14 mouse cellular contexts compared by ENCODE assay signal in genomic region chr14:25181406-25181805, GRCm38 (mm10).
DNase-seq lines count a peak whose midpoint lies in the region; ATAC-seq lines count a peak whose summit lies in the region.
"Had no signal": no experiment of that assay in that cellular context is flagged by ENCODE, and none has a peak within 500 bp of the region (broad histone marks: within the 10 kb centered on the region; RNA-seq: fewer than 3 reads in every experiment).

No protein-coding gene starts in this region.

- WGBS in liver, embryonic 13.5 days (ENCODE audit: insufficient replicate concordance) = 14% methylated on average over 2 of the region's 2 CpGs

- H3K4me2 ChIP-seq in liver, embryonic 13.5 days = no peak overlapping the region
- H3K4me2 ChIP-seq: midbrain, embryonic 11.5 days had no signal

- H3K9me3 ChIP-seq in liver, embryonic 13.5 days (replicated peaks) = no peaks in the 10 kb centered on the region
- H3K9me3 ChIP-seq: embryonic facial prominence, embryonic 10.5 days had no signal

- DNase-seq in adrenal gland, postnatal 14 days = peak; percentile 33
- DNase-seq in adrenal gland, postnatal 4 days (ENCODE audit: low spot score in 2 of 2) = no peak
- DNase-seq in 3T3-L1 (ENCODE audit: low read depth, low spot score) = peak; percentile 44
- peak; percentile 79 to 88 for DNase-seq in kidney, adult 8-10 months
- DNase-seq in liver, embryonic 13.5 days = no peak
- DNase-seq in right cerebral cortex, postnatal 36 days (ENCODE audit: low spot score in 2 of 2) = no peak
- DNase-seq in frontal cortex, adult 2 months (ENCODE audit: extremely low spot score in 1 of 2, low spot score in 1 of 2) = no peak
- DNase-seq in spleen, postnatal 36 days (ENCODE audit: low spot score in 2 of 2) = no peak
- DNase-seq: adrenal gland, adult 8-10 months; cerebellum, adult 18-20 months; heart, postnatal 36 days; thymus, postnatal 14 days had no signal

- H3K9ac ChIP-seq in liver, embryonic 13.5 days = no peak overlapping the region

- 0 out of 2 replicates have a peak, but pooled peaks cover 6% of the 10 kb centered on the region for H3K4me1 ChIP-seq in liver, embryonic 13.5 days (replicated peaks)

- H3K27ac ChIP-seq in liver, embryonic 13.5 days = no peak overlapping the region
- H3K27ac ChIP-seq: embryonic facial prominence, embryonic 10.5 days had no signal

- H3K4me3 ChIP-seq in liver, embryonic 13.5 days (replicated peaks) = no peak overlapping the region
- H3K4me3 ChIP-seq: embryonic facial prominence, embryonic 10.5 days had no signal

- H3K27me3 ChIP-seq in liver, embryonic 13.5 days = no peaks in the 10 kb centered on the region; the same call in 1 of the 2 replicates

- peak; percentile 62 for ATAC-seq in liver, embryonic 13.5 days (ENCODE audit: low read depth)

- H3K36me3 ChIP-seq in liver, embryonic 13.5 days = no peaks in the 10 kb centered on the region
- H3K36me3 ChIP-seq: embryonic facial prominence, embryonic 10.5 days had no signal

Comparison
In these comparisons a context has a peak if more than half of its experiments do, and no peak if none do; other contexts are left out.
1. DNase-seq: peak in adrenal gland, postnatal 14 days (single experiment), 3T3-L1 (single experiment) and kidney, adult 8-10 months (2 of 2); none in adrenal gland, postnatal 4 days (0 of 2), liver, embryonic 13.5 days (single experiment), right cerebral cortex, postnatal 36 days (0 of 2), frontal cortex, adult 2 months (0 of 2) and spleen, postnatal 36 days (0 of 2).